In genomic region chr8:66860023-66860422, GRCm38 (mm10) we compare ENCODE assay signal across 8 mouse cellular contexts. TPM values are rescaled to one million over a fixed set of nuclear protein-coding genes. Genes with fewer than 3 reads are reported as not detected.
DNase-seq lines count a peak whose midpoint lies in the region; ATAC-seq and TF ChIP-seq lines count a peak whose summit lies in the region.

Gene Naf1, plus strand, starts transcription at chr8:66860217.

- H3K36me3 ChIP-seq in embryonic facial prominence, embryonic 14.5 days (ENCODE audit: control insufficient read depth, insufficient read depth, low read length) = peaks cover 10% of the 10 kb centered on the region
- H3K36me3 ChIP-seq in heart, adult 2 months (ENCODE audit: control insufficient read depth, insufficient read depth, low read length) = no peaks in the 10 kb centered on the region
- H3K36me3 ChIP-seq in limb, embryonic 13.5 days = peaks cover 6% of the 10 kb centered on the region; the same call in 1 of the 2 replicates
- H3K36me3 ChIP-seq in midbrain, embryonic 16.5 days (ENCODE audit: control insufficient read depth, insufficient read depth, low read length) = no peaks in the 10 kb centered on the region; the same call in 1 of the 2 replicates

- peaks cover 5% of the 10 kb centered on the region for H3K4me1 ChIP-seq in embryonic facial prominence, embryonic 14.5 days (ENCODE audit: control insufficient read depth, insufficient read depth, low read length)
- no peaks in the 10 kb centered on the region; the same call in 1 of the 2 replicates for H3K4me1 ChIP-seq in heart, adult 2 months (ENCODE audit: control insufficient read depth, insufficient read depth, low read length)
- H3K4me1 ChIP-seq in limb, embryonic 13.5 days = peaks cover 13% of the 10 kb centered on the region
- peaks cover 18% of the 10 kb centered on the region for H3K4me1 ChIP-seq in midbrain, embryonic 16.5 days (ENCODE audit: control insufficient read depth, insufficient read depth, low read length)

- 0 out of 2 replicates have a peak, but pooled peaks have one; percentile 54 for TF ChIP-seq EP300 in heart, adult 2 months (IDR thresholded peaks at IDR 0.05; ENCODE audit: insufficient read depth, low read depth, low read length)

- no peaks in the 10 kb centered on the region for H3K9me3 ChIP-seq in embryonic facial prominence, embryonic 14.5 days (ENCODE audit: control insufficient read depth, low read length)
- H3K9me3 ChIP-seq in limb, embryonic 13.5 days = no peaks in the 10 kb centered on the region
- H3K9me3 ChIP-seq in midbrain, embryonic 16.5 days (replicated peaks; ENCODE audit: control insufficient read depth, low read length, poor library complexity, severe bottlenecking) = no peaks in the 10 kb centered on the region

- DNase-seq in 3T3-L1 (ENCODE audit: low read depth, low spot score) = peak; percentile 99
- DNase-seq in adrenal gland, postnatal 4 days (ENCODE audit: low spot score in 2 of 2) = peak; percentile 67 to 80
- peak; percentile 99 for DNase-seq in embryonic facial prominence, embryonic 14.5 days (ENCODE audit: low spot score)
- peak; percentile 93 for DNase-seq in heart, adult 2 months
- peak; percentile 95 to 96 for DNase-seq in kidney, adult 8-10 months
- DNase-seq in spleen, postnatal 10 days (ENCODE audit: low spot score in 2 of 2) = peak; percentile 74 to 91

- peak within 1 kb of the TSS; percentile 77 for H3K4me2 ChIP-seq in embryonic facial prominence, embryonic 14.5 days (ENCODE audit: low read depth, low read length)
- peak within 1 kb of the TSS; percentile 81 for H3K4me2 ChIP-seq in limb, embryonic 13.5 days (replicated peaks)
- H3K4me2 ChIP-seq in midbrain, embryonic 16.5 days (ENCODE audit: low read length) = peak within 1 kb of the TSS; percentile 79

- peak; percentile 99 for ATAC-seq in embryonic facial prominence, embryonic 14.5 days (ENCODE audit: low read depth)
- peak; percentile 97 for ATAC-seq in limb, embryonic 13.5 days (ENCODE audit: low FRiP score, low read depth)
- peak; percentile 99 for ATAC-seq in midbrain, embryonic 16.5 days

- peak within 1 kb of the TSS; percentile 74 for H3K9ac ChIP-seq in embryonic facial prominence, embryonic 14.5 days (ENCODE audit: low read depth, low read length)
- H3K9ac ChIP-seq in heart, adult 2 months (ENCODE audit: low read depth, low read length) = peak within 1 kb of the TSS; percentile 82
- peak within 1 kb of the TSS; percentile 82 for H3K9ac ChIP-seq in limb, embryonic 13.5 days
- peak within 1 kb of the TSS; percentile 72 for H3K9ac ChIP-seq in midbrain, embryonic 16.5 days (ENCODE audit: low read depth, low read length)

- peak within 1 kb of the TSS; percentile 60 for H3K4me3 ChIP-seq in embryonic facial prominence, embryonic 14.5 days (ENCODE audit: low read depth, low read length)
- H3K4me3 ChIP-seq in heart, adult 2 months = peak within 1 kb of the TSS; percentile 84
- peak within 1 kb of the TSS; percentile 81 for H3K4me3 ChIP-seq in limb, embryonic 13.5 days
- peak within 1 kb of the TSS; percentile 85 for H3K4me3 ChIP-seq in midbrain, embryonic 16.5 days (ENCODE audit: low read depth, low read length)

- peak within 1 kb of the TSS; percentile 78; the same call in 1 of the 2 replicates for H3K27ac ChIP-seq in embryonic facial prominence, embryonic 14.5 days (replicated peaks; ENCODE audit: low read depth, low read length)
- peak within 1 kb of the TSS; percentile 57 for H3K27ac ChIP-seq in heart, adult 2 months
- peak within 1 kb of the TSS; percentile 75 for H3K27ac ChIP-seq in limb, embryonic 13.5 days
- H3K27ac ChIP-seq in midbrain, embryonic 16.5 days (ENCODE audit: low read length) = peak within 1 kb of the TSS; percentile 74

- no peaks in the 10 kb centered on the region for H3K27me3 ChIP-seq in embryonic facial prominence, embryonic 14.5 days (replicated peaks; ENCODE audit: control insufficient read depth, insufficient read depth, low read length)
- no peaks in the 10 kb centered on the region for H3K27me3 ChIP-seq in heart, adult 2 months (ENCODE audit: control insufficient read depth, insufficient read depth, low read length)
- no peaks in the 10 kb centered on the region for H3K27me3 ChIP-seq in limb, embryonic 13.5 days
- no peaks in the 10 kb centered on the region for H3K27me3 ChIP-seq in midbrain, embryonic 16.5 days (ENCODE audit: control insufficient read depth, insufficient read depth, low read depth, low read length)

- H3K79me2 ChIP-seq in heart, adult 2 months (replicated peaks; ENCODE audit: control insufficient read depth, insufficient read depth, low read length) = no peaks in the 10 kb centered on the region

- no peak for TF ChIP-seq CTCF in heart, adult 2 months (IDR thresholded peaks at IDR 0.05)

- intact Hi-C loops in heart, adult 2 months (cut with DNase I) = loop anchor here (5.0 kb wide), 1 partner anchor 373 kb away; the partner anchor contains the start of gene Tma16

- under 1% methylated on average over 26 of the region's 37 CpGs for WGBS in embryonic facial prominence, embryonic 14.5 days
- WGBS in heart, adult 2 months = under 1% methylated on average over 37 of the region's 37 CpGs
- whole genome bisulfite sequencing in limb, embryonic 13.5 days = under 1% methylated on average over 37 of the region's 37 CpGs
- under 1% methylated on average over 37 of the region's 37 CpGs for WGBS in midbrain, embryonic 16.5 days

- TF ChIP-seq POLR2A in heart, adult 2 months (IDR thresholded peaks at IDR 0.05; ENCODE audit: insufficient read depth, low read depth, low read length) = no peak

RNA-seq across cellular contexts. Expression of gene Naf1, which starts in this region (rescaled TPM):
- 10 to 100 TPM; 17.5 to 18.3 TPM for total RNA-seq in adrenal gland, postnatal 4 days (2021)
- 3.7 and 4.4 TPM in 2 replicates for polyA plus RNA-seq in embryonic facial prominence, embryonic 14.5 days (2014; fragmentation: Nextera tagmentation; extraction: Ambion mirVana)
- 1 to 10 TPM; 4.6 to 5.4 TPM for total RNA-seq in heart, adult 2 months (2021)
- polyA plus RNA-seq in heart, adult 2 months (2012; rRNA removed) = 2.3 and 3.3 TPM in 2 replicates
- 2.9 and 3.4 TPM in 2 replicates for polyA plus RNA-seq in limb, embryonic 13.5 days (2015; fragmentation: Nextera tagmentation; extraction: Ambion mirVana)
- 1.5 and 1.6 TPM in 2 replicates for polyA plus RNA-seq in midbrain, embryonic 16.5 days (2015; fragmentation: Nextera tagmentation; extraction: Ambion mirVana)

Comparison
In these comparisons a context has a peak if more than half of its experiments do, and no peak if none do; other contexts are left out.
1. Peak in every context shown above with its lines: DNase-seq, ATAC-seq, H3K4me3 ChIP-seq and H3K27ac ChIP-seq.